Mouse (Mus musculus): ENCODE measurements at regions not wholly inside any gene's neighbourhood (a gene's known extent, or its start where the extent isn't known, plus 50 kb on each side); places are given as distances from the start of the nearest gene placed in this dataset.

DNA sequence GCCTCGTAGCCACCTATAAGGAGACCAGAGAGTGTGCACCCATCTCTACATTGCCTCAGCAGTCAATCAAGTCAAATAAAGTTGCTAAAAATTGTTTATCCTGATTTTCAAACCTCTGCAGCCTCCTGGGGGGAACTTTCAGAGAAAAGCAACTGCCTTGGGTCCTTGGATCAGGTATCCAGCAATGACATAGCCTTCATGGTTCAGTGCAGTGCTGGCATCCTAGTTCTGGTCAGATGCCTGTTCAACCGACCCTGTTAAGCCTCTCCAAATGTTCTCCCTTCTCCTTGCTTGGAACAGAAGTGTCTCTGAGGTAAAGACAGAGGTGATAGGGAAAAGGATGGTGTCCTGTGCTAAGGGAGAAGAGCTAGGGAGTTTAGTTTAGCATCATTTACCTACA is 64.7 kb upstream of the Ppm1h start:
- TF ChIP-seq EP300 (IDR thresholded peaks at IDR 0.05; ENCODE audit: insufficient read depth, low read depth, low read length) (no peak), CTCF (IDR thresholded peaks at IDR 0.05) (no peak), POLR2A (IDR thresholded peaks at IDR 0.05; ENCODE audit: insufficient read depth, low read depth, low read length) (no peak)

Measured in heart, adult 2 months (tissue).